Mouse (Mus musculus): ENCODE measurements around the gene Nsmce1.
"Not testable (repeated sequence)": the region's sequence is repeated elsewhere in the genome, so short reads cannot be mapped to it uniquely, and the experiment has no call there.

Nsmce1 gene

DNA sequence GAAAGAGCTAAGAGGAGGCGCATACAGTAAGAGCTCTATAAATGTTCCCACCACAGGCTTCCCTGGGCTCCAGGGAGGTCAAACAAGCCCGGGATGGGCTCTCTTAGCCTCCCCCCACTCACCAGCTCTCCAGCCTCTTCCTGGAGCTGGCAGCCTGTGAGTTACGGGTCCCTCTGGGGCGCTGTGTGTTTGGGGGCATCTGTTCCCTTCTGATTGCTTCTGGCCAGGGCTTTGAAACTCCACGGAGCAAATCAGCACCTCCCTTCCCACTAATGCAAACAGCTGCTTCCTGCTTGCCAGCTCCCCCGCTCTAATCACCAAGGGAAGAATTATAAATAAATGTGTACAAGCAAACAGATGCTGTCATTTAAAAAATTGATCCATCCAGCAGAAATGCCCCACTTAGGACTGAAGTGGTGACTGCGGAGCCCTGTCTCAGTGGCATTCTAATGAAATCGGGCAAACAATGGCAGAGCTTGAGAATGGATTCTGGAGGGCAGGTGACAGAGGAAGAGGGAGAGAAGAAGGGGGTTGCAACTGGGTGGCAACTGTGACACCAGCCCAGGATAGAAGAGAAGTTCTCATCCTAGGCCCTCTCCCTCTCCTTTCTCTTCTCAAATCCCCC lies 56.6 kb downstream of the Nsmce1 start:
- DNase-seq (ENCODE audit: low spot score in 2 of 2), result no peak

- DNase-seq (ENCODE audit: low spot score in 2 of 2), result no peak
Observed at GRCm38 (mm10) chr7:125433874-125434273, 57.5 kb downstream of the Nsmce1 start.

DNA sequence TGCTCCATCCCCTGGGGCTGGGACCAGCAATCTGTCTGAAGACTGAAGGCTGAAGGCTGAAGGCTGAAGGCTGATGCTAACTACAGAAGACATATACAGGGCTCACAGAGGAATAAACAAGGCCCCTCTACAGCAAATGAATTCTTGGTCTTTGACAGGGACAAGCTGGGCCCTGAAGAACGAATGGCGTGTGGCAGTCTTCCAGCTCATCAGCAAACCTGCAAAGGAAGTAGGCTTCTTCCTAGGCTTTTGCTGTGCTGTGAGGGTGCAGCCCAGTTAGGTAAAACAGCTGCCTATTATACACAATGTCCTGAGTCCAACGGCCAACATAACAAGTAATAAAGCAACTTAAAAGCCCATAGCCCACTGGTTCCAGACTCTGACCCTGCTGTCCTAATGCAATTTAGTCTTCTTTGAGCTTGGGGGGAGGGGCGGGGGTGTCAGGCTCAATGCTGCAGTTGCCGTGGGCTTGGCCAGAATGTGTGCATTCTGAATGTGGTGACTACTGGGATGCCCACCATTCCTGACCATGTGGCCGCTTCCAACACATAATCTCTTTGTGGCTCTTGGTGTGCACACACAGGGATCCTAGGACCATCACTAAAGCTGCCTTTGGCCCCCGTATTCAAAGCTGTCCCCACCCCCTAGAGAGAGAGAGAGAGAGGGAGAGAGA lies 61.1 kb downstream of the Nsmce1 start:
- no peak for DNase-seq (ENCODE audit: low spot score in 2 of 2)

GRCm38 (mm10) chr7:125428816-125429500 lies 62.4 kb downstream of the Nsmce1 start:
- DNase-seq (ENCODE audit: low spot score in 2 of 2), result not testable (repeated sequence)

DNA sequence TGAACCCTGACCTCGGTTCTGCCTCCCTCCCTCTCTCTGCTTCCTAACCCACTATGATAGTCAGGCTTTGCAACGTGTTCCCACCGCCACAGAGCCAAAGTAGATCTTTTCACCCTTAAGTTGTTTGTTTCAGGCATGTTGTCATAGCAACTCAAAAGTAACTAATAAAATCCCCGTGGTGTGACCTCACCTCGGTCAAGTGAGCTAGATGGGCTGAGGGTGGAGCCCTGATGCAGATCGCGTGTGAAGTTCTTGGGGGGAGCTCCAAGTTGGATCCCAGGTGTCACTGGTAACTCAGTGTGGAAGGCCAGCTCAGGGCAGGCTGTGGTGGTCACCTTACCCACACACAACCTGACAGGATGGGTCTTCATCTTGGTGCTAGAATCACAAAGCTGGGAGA lies 63.0 kb downstream of the Nsmce1 start:
- DNase-seq (ENCODE audit: low spot score in 2 of 2), result no peak

DNA sequence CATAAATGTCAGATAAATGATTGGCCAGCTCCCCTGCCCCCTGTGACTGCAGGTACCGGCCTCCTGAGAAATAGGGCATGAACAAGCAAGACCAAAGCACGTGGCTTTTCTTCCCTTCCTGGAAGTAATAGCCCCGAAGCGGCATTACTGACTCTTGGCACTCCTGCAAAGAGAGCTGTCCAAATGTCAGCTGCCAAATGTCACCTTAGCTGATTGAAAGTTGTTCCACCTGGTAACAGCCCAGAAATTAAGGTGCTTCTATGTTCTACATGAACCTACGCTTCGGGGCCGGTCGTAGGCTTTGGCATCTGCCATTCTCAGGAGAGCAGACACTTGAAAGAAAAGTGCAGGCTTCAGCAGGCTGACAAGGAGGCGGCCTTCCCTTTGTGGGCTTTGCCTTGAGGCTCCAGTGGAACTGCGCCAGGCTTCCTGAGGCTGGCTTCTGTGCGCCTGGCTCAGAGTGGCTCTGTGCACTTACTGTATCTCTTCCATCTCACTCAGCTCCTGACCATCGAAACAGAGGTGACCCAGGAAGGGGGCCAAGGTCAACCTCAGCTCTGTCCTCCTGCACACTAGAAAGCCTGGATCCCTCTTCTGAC lies 63.8 kb downstream of the Nsmce1 start:
- DNase-seq (ENCODE audit: low spot score in 2 of 2), result no peak

GRCm38 (mm10) chr7:125423056-125423455 lies 68.3 kb downstream of the Nsmce1 start:
- no peak for DNase-seq (ENCODE audit: low spot score in 2 of 2)

DNA sequence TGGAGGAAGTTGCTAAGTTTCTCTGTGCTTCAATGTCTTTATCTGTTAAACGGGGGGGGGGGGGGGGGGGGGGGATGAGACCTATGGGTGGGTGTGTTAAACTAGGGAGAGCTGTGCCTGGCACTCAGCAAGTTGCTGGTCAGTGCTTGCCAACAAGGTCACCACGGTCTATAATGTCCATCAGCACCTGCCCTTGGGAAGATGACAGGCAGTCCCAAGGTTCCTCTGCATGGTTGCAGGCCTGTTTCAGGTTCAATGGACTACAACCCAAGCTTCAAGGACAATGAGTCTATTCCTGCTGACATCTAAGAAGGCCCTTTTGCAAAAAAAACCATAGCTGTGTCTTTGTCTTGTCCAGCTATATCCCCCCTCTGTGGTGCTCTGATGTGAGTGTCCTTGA lies 69.5 kb downstream of the Nsmce1 start:
- no peak for DNase-seq (ENCODE audit: low spot score in 2 of 2)

- DNase-seq (ENCODE audit: low spot score in 2 of 2), result peak in 1 of 2 experiments; percentile 25
Observed at GRCm38 (mm10) chr7:125420190-125420589, 71.2 kb downstream of the Nsmce1 start.

DNA sequence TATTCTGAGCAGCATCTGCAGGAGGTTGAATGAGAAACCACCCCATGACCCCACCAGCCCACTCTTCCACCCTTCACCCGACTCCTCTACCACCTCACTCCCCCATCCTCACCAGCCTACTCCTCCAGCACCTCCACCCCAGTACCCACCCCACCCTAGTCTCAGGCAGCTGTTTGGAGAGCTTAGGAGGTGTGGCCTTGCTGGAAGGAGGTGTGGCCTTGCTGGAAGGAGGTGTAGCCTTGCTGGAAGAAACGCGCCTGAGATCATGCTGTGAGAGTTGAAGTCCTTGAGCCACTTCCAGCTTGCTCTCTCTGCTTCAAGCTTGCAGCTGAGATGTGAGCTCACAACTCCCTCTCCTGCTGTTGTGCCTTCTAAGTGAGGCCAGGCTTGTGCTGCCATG lies 73.0 kb downstream of the Nsmce1 start:
- no peak for DNase-seq (ENCODE audit: low spot score in 2 of 2)

Measured in frontal cortex, postnatal 25 days (tissue).